Mouse (Mus musculus) kidney, adult 2 months (tissue): ENCODE measurements at regions not wholly inside any gene's neighbourhood (a gene's known extent, or its start where the extent isn't known, plus 50 kb on each side); places are given as distances from the start of the nearest gene placed in this dataset.

Source experiments
- DNase-seq: peaks from one replicate; pipeline ENCODE4 v3.0.0; 2021
- H3K27ac ChIP-seq: fragments of 200-500 bp; 2 replicates; pipeline ENCODE4 v1.5.1; 2012; ENCODE audit warnings: low read depth, low read length, control low read depth, inconsistent platforms; ENCODE audit not compliant: insufficient read depth
- H3K27me3 ChIP-seq: fragments of 200-500 bp; replicated peaks from 2 replicates; pipeline ENCODE4 v1.6.1; 2012; ENCODE audit warnings: mild to moderate bottlenecking, moderate library complexity, low read length, inconsistent platforms; ENCODE audit not compliant: control insufficient read depth, insufficient read depth
- H3K36me3 ChIP-seq: fragments of 200-500 bp; 2 replicates; pipeline ENCODE4 v1.6.1; 2012; ENCODE audit warnings: mild to moderate bottlenecking, moderate library complexity, low read length, inconsistent platforms; ENCODE audit not compliant: control insufficient read depth, insufficient read depth
- H3K4me1 ChIP-seq: fragments of 200-500 bp; 2 replicates; pipeline ENCODE4 v1.6.1; 2011; ENCODE audit warnings: low read length; ENCODE audit not compliant: control insufficient read depth, insufficient read depth
- H3K4me3 ChIP-seq: fragments of 200-500 bp; 2 replicates; pipeline ENCODE4 v1.5.1; 2011; ENCODE audit warnings: mild to moderate bottlenecking, low read depth, low read length, control low read depth; ENCODE audit not compliant: insufficient read depth
- CTCF ChIP-seq: fragments of 200-500 bp; conservative IDR thresholded peaks from 2 replicates; pipeline ENCODE4 v1.5.1; 2011; ENCODE audit warnings: low read depth, mild to moderate bottlenecking, control low read depth, low read length, moderate library complexity, mixed read lengths; ENCODE audit not compliant: insufficient read depth, insufficient read length
- POLR2A ChIP-seq: fragments of 200-500 bp; IDR thresholded peaks from one replicate; pipeline ENCODE4 v1.6.1; 2011; ENCODE audit warnings: low read depth, low read length, control low read depth
- WGBS: fragments of 180-500 bp; shearing (Covaris S2); methylation state at CpG from one replicate; pipeline ENCODE4 v1.1.7; 2018; 5-methylcytosine and 5-hydroxymethylcytosine counted together

DNA sequence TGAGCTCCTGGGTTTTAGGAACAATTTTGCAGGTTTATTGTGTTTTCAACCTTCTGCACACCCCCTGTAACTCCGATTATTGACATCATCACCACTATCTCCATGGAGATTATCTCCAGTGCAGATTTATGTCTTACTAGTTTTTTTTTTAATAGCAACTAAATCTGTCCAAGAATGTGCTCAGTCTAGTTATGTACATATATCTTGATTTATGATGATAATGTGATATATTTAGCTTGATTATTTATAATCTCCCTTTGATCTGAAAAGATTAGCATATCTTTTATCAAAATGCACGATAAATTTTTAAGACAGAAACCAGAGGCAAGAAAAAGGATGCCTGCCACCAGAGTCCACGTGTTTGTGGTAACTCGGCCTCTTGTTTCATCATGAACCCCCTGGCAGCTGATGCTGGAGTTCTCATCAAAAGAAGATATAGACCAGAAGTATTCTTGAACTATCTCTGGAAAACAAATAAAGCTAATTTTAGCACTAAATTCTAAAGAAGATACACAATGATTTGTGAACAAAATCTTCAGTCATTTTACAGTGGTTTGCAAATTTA, 169.6 kb downstream of the Npr3 start:
- H3K4me3 ChIP-seq = no peak overlapping the region
- 57% methylated on average over 4 of the region's 4 CpGs for WGBS
- DNase-seq = no peak
- no peaks in the 10 kb centered on the region for H3K36me3 ChIP-seq
- no peak overlapping the region for H3K27ac ChIP-seq
- no peaks in the 10 kb centered on the region for H3K4me1 ChIP-seq
- TF ChIP-seq CTCF (no peak), POLR2A (no peak)
- no peaks in the 10 kb centered on the region for H3K27me3 ChIP-seq

DNA sequence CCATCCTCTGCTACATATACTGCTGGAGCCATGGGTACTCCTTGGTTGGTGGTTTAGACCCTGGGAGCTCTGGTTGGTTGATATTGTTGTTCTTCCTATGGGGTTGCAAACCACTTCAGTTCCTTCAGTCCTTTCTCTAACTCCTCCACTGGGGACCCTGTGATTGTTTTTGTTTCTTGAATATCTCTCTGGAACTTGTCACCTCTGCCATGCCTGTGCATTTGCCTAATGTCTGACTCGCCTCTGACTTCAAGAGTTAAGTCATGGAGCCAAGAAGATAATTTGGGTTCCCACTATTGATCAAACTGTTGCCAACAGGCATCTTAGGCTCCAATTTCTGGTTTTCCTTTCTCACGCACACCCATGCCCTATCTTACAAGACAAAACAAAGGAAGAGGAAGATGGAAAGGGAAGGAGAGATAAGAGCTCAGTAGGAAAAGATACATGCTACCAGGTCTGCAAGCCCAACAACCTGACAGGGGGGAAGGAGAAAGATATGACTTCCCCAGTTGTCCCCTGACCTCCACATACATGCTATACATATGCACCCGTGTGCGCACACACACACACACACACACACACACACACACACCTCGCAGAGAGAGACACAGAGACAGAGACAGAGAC, 172.3 kb downstream of the Npr3 start:
- no peaks in the 10 kb centered on the region for H3K4me1 ChIP-seq
- H3K36me3 ChIP-seq = no peaks in the 10 kb centered on the region
- 92% methylated on average over 5 of the region's 5 CpGs for WGBS
- H3K4me3 ChIP-seq = no peak overlapping the region
- DNase-seq = no peak
- H3K27me3 ChIP-seq = no peaks in the 10 kb centered on the region
- H3K27ac ChIP-seq = no peak overlapping the region
- no peak for TF ChIP-seq POLR2A
- no peak for TF ChIP-seq CTCF

DNA sequence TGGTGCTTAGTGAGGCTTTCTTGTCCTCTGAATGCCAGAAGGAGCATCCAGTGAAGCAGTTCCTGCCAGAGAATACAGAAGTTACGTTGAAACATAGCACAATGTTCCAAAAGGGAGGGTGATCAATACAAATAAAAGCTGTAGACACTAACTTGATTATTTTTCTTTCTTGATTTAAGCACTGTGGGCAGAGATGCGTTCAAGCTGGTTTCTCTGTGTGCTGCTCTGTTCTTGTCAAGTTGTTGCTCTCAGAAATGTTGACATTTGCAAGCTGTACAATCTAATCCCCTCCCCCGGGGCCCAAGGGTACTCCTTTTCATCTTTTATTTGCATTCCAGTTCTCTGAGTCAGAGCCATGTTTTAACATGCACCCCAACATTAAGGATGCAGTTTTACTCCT, 177.7 kb downstream of the Npr3 start:
- Histone ChIP-seq H3K27me3 (no peaks in the 10 kb centered on the region), H3K36me3 (no peaks in the 10 kb centered on the region), H3K27ac (no peak overlapping the region), H3K4me3 (no peak overlapping the region), H3K4me1 (no peaks in the 10 kb centered on the region)
- DNase-seq = no peak
- WGBS = 39% methylated on average over 3 of the region's 3 CpGs
- TF ChIP-seq CTCF (no peak), POLR2A (no peak)

DNA sequence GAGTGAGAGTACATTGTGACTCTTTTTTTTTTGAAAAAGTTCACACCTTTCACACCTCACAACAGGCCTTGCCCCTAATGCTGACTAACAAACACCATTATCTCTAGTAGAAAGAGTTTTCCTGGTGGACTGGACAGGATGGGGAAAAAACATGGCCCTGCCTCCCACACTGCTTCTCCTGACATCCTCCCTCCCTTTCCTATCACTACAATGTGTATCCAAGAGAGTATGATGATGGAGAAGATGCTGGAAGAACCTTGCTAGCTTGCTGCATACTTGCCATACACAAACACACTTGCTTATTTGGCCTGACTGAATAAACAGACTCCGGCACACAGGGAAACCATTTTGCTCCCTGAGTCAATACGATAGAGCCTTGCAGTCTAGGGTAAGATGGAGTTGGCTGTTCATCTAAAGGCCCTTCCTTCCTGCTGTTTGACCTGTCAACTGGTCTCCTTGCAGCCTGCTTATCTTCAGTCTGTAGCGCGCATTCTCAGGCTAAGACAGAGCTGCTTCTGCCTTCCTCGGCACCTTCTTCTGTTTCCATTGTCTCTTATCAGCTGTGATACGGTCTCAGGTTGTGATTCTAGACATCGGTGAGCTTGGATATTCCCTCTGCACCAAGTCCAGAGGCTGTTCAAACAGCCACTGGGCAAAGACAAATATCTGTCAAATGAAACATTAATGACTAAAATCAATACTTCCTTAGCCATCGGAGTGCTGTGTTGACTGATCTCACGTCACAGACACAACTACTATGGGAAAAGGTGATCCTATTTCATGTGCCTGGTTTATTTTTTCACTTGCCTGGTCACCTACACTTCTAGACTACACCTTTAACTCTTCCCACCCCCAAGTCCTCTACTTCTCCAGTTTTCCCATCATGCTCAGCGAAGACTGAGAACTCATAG, 181.2 kb downstream of the Npr3 start:
- Histone ChIP-seq H3K4me3 (no peak overlapping the region), H3K4me1 (no peaks in the 10 kb centered on the region), H3K27ac (no peak overlapping the region), H3K27me3 (no peaks in the 10 kb centered on the region), H3K36me3 (no peaks in the 10 kb centered on the region)
- 87% methylated on average over 10 of the region's 10 CpGs for WGBS
- TF ChIP-seq CTCF (no peak), POLR2A (no peak)
- no peak for DNase-seq

DNA sequence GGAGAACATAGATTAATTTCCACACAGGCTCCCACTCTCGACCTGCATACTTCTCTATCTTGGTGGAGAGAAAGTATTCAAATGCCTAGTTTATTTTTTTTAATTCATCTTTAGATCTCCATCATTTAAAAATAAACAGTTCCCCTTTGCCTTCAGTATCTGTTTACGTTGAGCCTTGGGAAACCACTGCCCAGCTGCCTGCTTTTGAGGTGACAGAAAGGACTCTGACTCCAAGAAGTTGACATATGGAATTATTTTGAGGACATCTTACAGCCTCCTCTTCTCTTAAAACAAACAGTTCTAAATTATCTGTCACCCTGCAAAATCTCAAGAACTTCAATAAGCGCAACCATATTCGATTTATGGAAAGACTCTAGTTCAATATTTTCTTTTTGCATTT, 186.4 kb downstream of the Npr3 start:
- H3K27ac ChIP-seq = no peak overlapping the region
- H3K27me3 ChIP-seq = no peaks in the 10 kb centered on the region
- no peak for DNase-seq
- TF ChIP-seq POLR2A (no peak), CTCF (no peak)
- no peaks in the 10 kb centered on the region for H3K4me1 ChIP-seq
- no peaks in the 10 kb centered on the region for H3K36me3 ChIP-seq
- WGBS = 72% methylated on average over 4 of the region's 4 CpGs
- H3K4me3 ChIP-seq = no peak overlapping the region

DNA sequence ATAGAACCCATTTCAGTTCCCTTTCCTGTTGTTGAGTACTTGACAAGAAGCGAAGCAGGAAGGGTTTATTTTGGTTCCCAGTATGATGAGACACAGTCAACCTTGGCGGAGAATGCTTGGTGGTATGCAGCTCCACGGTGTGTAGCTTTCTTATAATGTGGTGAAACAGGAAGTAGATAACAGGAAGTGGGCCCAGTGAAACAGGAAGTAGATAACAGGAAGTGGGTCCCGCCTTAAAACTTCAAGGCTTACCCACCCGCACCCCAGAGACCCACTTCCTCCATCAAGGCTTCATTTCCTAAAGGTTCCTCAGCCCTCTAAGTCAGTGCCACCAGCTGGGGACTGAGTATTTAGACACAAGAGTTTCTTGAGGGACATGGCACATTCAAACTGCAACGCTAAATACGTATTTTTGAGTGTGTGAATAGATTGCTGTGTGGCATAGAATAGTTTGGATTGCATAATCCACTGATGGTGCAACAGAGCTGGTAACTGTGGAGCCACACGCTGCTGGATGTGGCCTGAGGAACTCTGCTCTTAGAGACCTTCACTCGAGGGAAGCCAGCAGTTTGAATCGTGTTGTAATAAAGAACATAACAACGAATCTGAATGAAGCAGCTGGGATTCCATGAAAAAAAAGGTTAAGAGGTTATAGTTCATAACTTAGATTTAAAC, 190.8 kb downstream of the Npr3 start:
- Histone ChIP-seq H3K4me3 (no peak overlapping the region), H3K27me3 (no peaks in the 10 kb centered on the region), H3K36me3 (no peaks in the 10 kb centered on the region), H3K27ac (no peak overlapping the region), H3K4me1 (no peaks in the 10 kb centered on the region)
- 80% methylated on average over 11 of the region's 11 CpGs for WGBS
- TF ChIP-seq POLR2A = no peak
- no peak for TF ChIP-seq CTCF
- DNase-seq = no peak
